Mouse (Mus musculus) heart, embryonic 12.5 days (tissue): ENCODE data around the gene Gtpbp4. TPM values are rescaled to one million over a fixed set of nuclear protein-coding genes. Genes with fewer than 3 reads are reported as not detected.
"Not testable (repeated sequence)": the region's sequence is repeated elsewhere in the genome, so short reads cannot be mapped to it uniquely, and the experiment has no call there.

Source experiments
- ATAC-seq: fragments of 200-750 bp; cut with Nextera tagmentation; 2 replicates; pipeline ENCODE4 v1.8.0; 2017; ENCODE audit warnings: moderate TSS enrichment, moderate library complexity; ENCODE audit not compliant: insufficient number of reproducible peaks, low FRiP score
- H3K27ac ChIP-seq: fragments of 300-500 bp; sonication (generic); 2 replicates; pipeline ENCODE4 v1.5.1; 2016; ENCODE audit warnings: mild to moderate bottlenecking, moderate library complexity; ENCODE audit not compliant: poor library complexity, severe bottlenecking
- H3K27me3 ChIP-seq: fragments of 300-500 bp; sonication (generic); replicated peaks from 2 replicates; pipeline ENCODE4 v1.6.1; 2016; ENCODE audit warnings: mild to moderate bottlenecking, moderate library complexity
- H3K36me3 ChIP-seq: fragments of 300-500 bp; sonication (generic); 2 replicates; pipeline ENCODE4 v1.6.1; 2016; ENCODE audit warnings: mild to moderate bottlenecking, moderate library complexity
- H3K4me1 ChIP-seq: fragments of 300-500 bp; sonication (generic); replicated peaks from 2 replicates; pipeline ENCODE4 v1.6.1; 2016; ENCODE audit warnings: mild to moderate bottlenecking
- H3K4me2 ChIP-seq: fragments of 300-500 bp; sonication (generic); 2 replicates; pipeline ENCODE4 v1.6.1; 2016; ENCODE audit warnings: mild to moderate bottlenecking, moderate library complexity
- H3K4me3 ChIP-seq: fragments of 300-500 bp; sonication (generic); 2 replicates; pipeline ENCODE4 v1.5.1; 2016; ENCODE audit warnings: mild to moderate bottlenecking
- H3K9ac ChIP-seq: fragments of 300-500 bp; sonication (generic); 2 replicates; pipeline ENCODE4 v1.6.1; 2016; ENCODE audit warnings: mild to moderate bottlenecking, moderate library complexity
- H3K9me3 ChIP-seq: fragments of 300-500 bp; sonication (generic); replicated peaks from 2 replicates; pipeline ENCODE4 v1.6.1; 2016; ENCODE audit warnings: mild to moderate bottlenecking, moderate library complexity
- WGBS: fragments of 180-500 bp; shearing (Covaris S2); methylation state at CpG from one replicate; pipeline ENCODE4 v1.1.7; 2016; 5-methylcytosine and 5-hydroxymethylcytosine counted together
- microRNA-seq: library from miRNA; unstranded; fragments of <30 nt; microRNA quantifications from one replicate; pipeline ENCODE4, GENCODE M21; 2017
- polyA plus RNA-seq: library from polyadenylated mRNA; unstranded; fragments of >200 nt; fragmentation: Nextera tagmentation; extraction: Ambion mirVana; gene quantifications from 2 replicates; pipeline ENCODE4 v1.2.1, GENCODE M21; 2016

The Gtpbp4 gene
- polyA plus RNA-seq, 1 experiment from 2014 or later: 53.3 TPM

- not testable (repeated sequence) for H3K4me3 ChIP-seq, H3K36me3 ChIP-seq, H3K27ac ChIP-seq, H3K4me1 ChIP-seq, H3K9me3 ChIP-seq, H3K9ac ChIP-seq, ATAC-seq, H3K4me2 ChIP-seq, H3K27me3 ChIP-seq
- WGBS: 70% methylated on average over 1 of the region's 5 CpGs
Observed at GRCm38 (mm10) chr13:8941701-8942100, 54.2 kb downstream of the Gtpbp4 start.

GRCm38 (mm10) chr13:8941110-8941509 lies 54.8 kb downstream of the Gtpbp4 start:
- not testable (repeated sequence) for H3K9me3 ChIP-seq, ATAC-seq, H3K4me1 ChIP-seq, H3K4me3 ChIP-seq, H3K27ac ChIP-seq, H3K4me2 ChIP-seq, H3K36me3 ChIP-seq, H3K9ac ChIP-seq, H3K27me3 ChIP-seq
- 69% methylated on average over 4 of the region's 4 CpGs for WGBS

- not testable (repeated sequence) for H3K9me3 ChIP-seq, H3K36me3 ChIP-seq, H3K4me2 ChIP-seq, H3K27me3 ChIP-seq, H3K4me3 ChIP-seq, H3K27ac ChIP-seq, ATAC-seq, H3K9ac ChIP-seq, H3K4me1 ChIP-seq
- 70% methylated on average over 6 of the region's 6 CpGs for WGBS
Observed at GRCm38 (mm10) chr13:8937611-8938140, 58.2 kb downstream of the Gtpbp4 start.

- H3K36me3 ChIP-seq: no peaks in the 10 kb centered on the region
- no peaks in the 10 kb centered on the region for H3K27me3 ChIP-seq
- 40% methylated on average over 2 of the region's 2 CpGs for WGBS
- H3K9ac ChIP-seq: no peak overlapping the region
- no peak for ATAC-seq
- H3K9me3 ChIP-seq: no peaks in the 10 kb centered on the region
- H3K27ac ChIP-seq: no peak overlapping the region
- no peaks in the 10 kb centered on the region for H3K4me1 ChIP-seq
- H3K4me3 ChIP-seq: no peak overlapping the region
- H3K4me2 ChIP-seq: no peak overlapping the region
Observed at GRCm38 (mm10) chr13:8933499-8933898, 62.4 kb downstream of the Gtpbp4 start.

Small RNA genes lying within 50 kb of the gene (microRNA-seq; reads per million reads assigned to microRNA genes)
- not detected for gene Gm22750

Other genes with a start within 250 kb of the Gtpbp4 start
- gene Wdr37, start 124.2 kb downstream of the Gtpbp4 start, polyA plus RNA-seq: 24.2 and 26.3 TPM in 2 replicates
- 58.4 and 63.5 TPM in 2 replicates for gene Idi1, start 110.6 kb downstream of the Gtpbp4 start, polyA plus RNA-seq
- not detected in 2 replicates for gene Gm9745, start 47.9 kb downstream of the Gtpbp4 start, polyA plus RNA-seq
- gene Idi2, start 43.2 kb downstream of the Gtpbp4 start, polyA plus RNA-seq: not detected in 2 replicates
- 33.0 and 37.4 TPM in 2 replicates for gene Larp4b, start 97.8 kb upstream of the Gtpbp4 start, polyA plus RNA-seq